In the genomic region with DNA sequence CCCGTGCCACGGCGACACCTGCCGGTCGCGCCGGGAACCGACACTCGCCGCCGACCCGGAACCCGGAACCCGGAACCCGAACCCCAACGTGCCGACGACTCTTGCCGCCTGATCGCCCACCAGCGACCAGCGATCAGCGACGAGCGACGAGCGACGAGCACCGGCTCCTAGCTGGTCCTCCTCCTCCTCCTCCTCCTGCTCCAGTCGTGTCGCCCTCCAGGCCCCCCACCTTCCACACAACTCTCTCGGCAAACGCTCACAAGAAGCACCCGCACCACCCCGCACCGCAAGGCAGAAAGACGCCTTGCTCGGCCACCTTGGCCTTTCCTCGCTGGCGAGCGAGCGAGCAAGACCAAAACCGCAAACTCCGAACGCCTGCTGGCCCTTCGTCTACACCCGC, we compare ENCODE assay signal across 8 mouse cellular contexts.
DNase-seq lines count a peak whose midpoint lies in the region; ATAC-seq and TF ChIP-seq lines count a peak whose summit lies in the region.
"Not testable (repeated sequence)": the region's sequence is repeated elsewhere in the genome, so short reads cannot be mapped to it uniquely, and the experiment has no call there.

No protein-coding gene starts in this region.

- TF ChIP-seq CTCF in midbrain, postnatal 0 days (IDR thresholded peaks at IDR 0.05), result not testable (repeated sequence)

- ATAC-seq in heart, embryonic 16.5 days (replicated peaks; ENCODE audit: extremely low read depth, insufficient read depth, low FRiP score); kidney, embryonic 15.5 days (replicated peaks; ENCODE audit: low FRiP score); liver, embryonic 15.5 days (ENCODE audit: insufficient read depth); midbrain, postnatal 0 days (ENCODE audit: low FRiP score); stomach, embryonic 16.5 days (ENCODE audit: insufficient read depth, low FRiP score): not testable (repeated sequence)

- not testable (repeated sequence) for H3K9me3 ChIP-seq in forebrain, embryonic 10.5 days; heart, embryonic 16.5 days (replicated peaks; ENCODE audit: control insufficient read depth, low read length); kidney, embryonic 15.5 days (replicated peaks); liver, embryonic 15.5 days (replicated peaks); midbrain, postnatal 0 days (ENCODE audit: low read length); stomach, embryonic 16.5 days (replicated peaks; ENCODE audit: control insufficient read depth, low read length)

- H3K4me3 ChIP-seq in forebrain, embryonic 10.5 days, result peak overlapping the region; percentile 47
- H3K4me3 ChIP-seq in heart, embryonic 16.5 days (ENCODE audit: low read length), result peak overlapping the region; percentile 50
- peak overlapping the region; percentile 47 for H3K4me3 ChIP-seq in kidney, embryonic 15.5 days (replicated peaks)
- peak overlapping the region; percentile 55 for H3K4me3 ChIP-seq in liver, embryonic 15.5 days (replicated peaks)
- peak overlapping the region; percentile 26; the same call in 1 of the 2 replicates for H3K4me3 ChIP-seq in midbrain, postnatal 0 days (ENCODE audit: low read depth, low read length)
- H3K4me3 ChIP-seq in stomach, embryonic 16.5 days (replicated peaks; ENCODE audit: low read length), result peak overlapping the region; percentile 45

- H3K27me3 ChIP-seq in forebrain, embryonic 10.5 days (ENCODE audit: poor library complexity, severe bottlenecking); heart, embryonic 16.5 days (ENCODE audit: control insufficient read depth, insufficient read depth, low read length); kidney, embryonic 15.5 days; liver, embryonic 15.5 days; midbrain, postnatal 0 days (ENCODE audit: insufficient read depth, low read length); stomach, embryonic 16.5 days (ENCODE audit: control insufficient read depth, insufficient read depth, low read length): not testable (repeated sequence)

- peak; percentile 71 for DNase-seq in CD4-positive, CD25-positive, alpha-beta regulatory T cell, adult 2 months (ENCODE audit: low read depth, low spot score)
- peak; percentile 27 to 41 for DNase-seq in cerebellum, adult 18-20 months
- DNase-seq in forebrain, embryonic 10.5 days (ENCODE audit: extremely low spot score, low spot score); midbrain, postnatal 0 days (ENCODE audit: low spot score): not testable (repeated sequence)

- peak overlapping the region; percentile 43; the same call in 1 of the 2 replicates for H3K9ac ChIP-seq in heart, embryonic 16.5 days (ENCODE audit: low read length)
- 0 out of 2 replicates have a peak overlapping the region, but pooled peaks have one; percentile 31 for H3K9ac ChIP-seq in kidney, embryonic 15.5 days
- peak overlapping the region; percentile 50; the same call in 1 of the 2 replicates for H3K9ac ChIP-seq in liver, embryonic 15.5 days
- H3K9ac ChIP-seq in midbrain, postnatal 0 days (replicated peaks; ENCODE audit: low read length, poor library complexity, severe bottlenecking), result not testable (repeated sequence)
- peak overlapping the region; percentile 52; the same call in 1 of the 2 replicates for H3K9ac ChIP-seq in stomach, embryonic 16.5 days (ENCODE audit: low read length)

- not testable (repeated sequence) for H3K27ac ChIP-seq in forebrain, embryonic 10.5 days; heart, embryonic 16.5 days (ENCODE audit: low read length); kidney, embryonic 15.5 days; liver, embryonic 15.5 days (replicated peaks); midbrain, postnatal 0 days (ENCODE audit: low read depth, low read length); stomach, embryonic 16.5 days (ENCODE audit: low read length)

- H3K4me1 ChIP-seq in forebrain, embryonic 10.5 days; heart, embryonic 16.5 days (ENCODE audit: control insufficient read depth, insufficient read depth, low read length); kidney, embryonic 15.5 days; liver, embryonic 15.5 days (replicated peaks); midbrain, postnatal 0 days (ENCODE audit: insufficient read depth, low read length); stomach, embryonic 16.5 days (ENCODE audit: control insufficient read depth, insufficient read depth, low read length): not testable (repeated sequence)

- peak overlapping the region; percentile 61 for H3K4me2 ChIP-seq in heart, embryonic 16.5 days (ENCODE audit: low read depth, low read length)
- H3K4me2 ChIP-seq in kidney, embryonic 15.5 days, result peak overlapping the region; percentile 62
- peak overlapping the region; percentile 74 for H3K4me2 ChIP-seq in liver, embryonic 15.5 days
- peak overlapping the region; percentile 29; the same call in 1 of the 2 replicates for H3K4me2 ChIP-seq in midbrain, postnatal 0 days (ENCODE audit: low read depth, low read length, poor library complexity, severe bottlenecking)
- H3K4me2 ChIP-seq in stomach, embryonic 16.5 days (ENCODE audit: low read depth, low read length), result peak overlapping the region; percentile 44

- WGBS in forebrain, embryonic 10.5 days, result 16% methylated on average over 22 of the region's 47 CpGs
- WGBS in heart, embryonic 16.5 days, result 3% methylated on average over 15 of the region's 47 CpGs
- WGBS in kidney, embryonic 15.5 days, result 10% methylated on average over 22 of the region's 47 CpGs
- WGBS in liver, embryonic 15.5 days (ENCODE audit: insufficient replicate concordance), result 3% methylated on average over 19 of the region's 47 CpGs
- WGBS in midbrain, postnatal 0 days, result 11% methylated on average over 8 of the region's 47 CpGs
- 2% methylated on average over 21 of the region's 47 CpGs for WGBS in stomach, embryonic 16.5 days

- not testable (repeated sequence) for H3K36me3 ChIP-seq in forebrain, embryonic 10.5 days (replicated peaks); heart, embryonic 16.5 days (ENCODE audit: control insufficient read depth, insufficient read depth); kidney, embryonic 15.5 days; liver, embryonic 15.5 days (replicated peaks); midbrain, postnatal 0 days (ENCODE audit: insufficient read depth, low read length); stomach, embryonic 16.5 days (ENCODE audit: control insufficient read depth, insufficient read depth, low read length)
